Mouse (Mus musculus) hindbrain, embryonic 11.5 days (tissue): ENCODE measurements around the gene Cuedc1. TPM values are rescaled to one million over a fixed set of nuclear protein-coding genes. Genes with fewer than 3 reads are reported as not detected.

ENCODE experiments used
- ATAC-seq: fragments of 200-750 bp; cut with Nextera tagmentation; 2 replicates; pipeline ENCODE4 v1.8.0; 2017; ENCODE audit warnings: mild to moderate bottlenecking, moderate TSS enrichment, moderate library complexity; ENCODE audit not compliant: low FRiP score
- DNase-seq: peaks from one replicate; pipeline ENCODE4 v3.0.0-alpha.2; 2015; ENCODE audit warnings: low spot score
- H3K27ac ChIP-seq: fragments of 300-500 bp; sonication (generic); 2 replicates; pipeline ENCODE4 v1.5.1; 2014; ENCODE audit warnings: mild to moderate bottlenecking, low read depth, low read length
- H3K27me3 ChIP-seq: fragments of 300-500 bp; sonication (generic); 2 replicates; pipeline ENCODE4 v1.6.1; 2014; ENCODE audit warnings: mild to moderate bottlenecking, low read length, moderate library complexity, mixed read lengths; ENCODE audit not compliant: control insufficient read depth, insufficient read depth
- H3K36me3 ChIP-seq: fragments of 300-500 bp; sonication (generic); 2 replicates; pipeline ENCODE4 v1.6.1; 2014; ENCODE audit warnings: mild to moderate bottlenecking, low read length, moderate library complexity, mixed read lengths; ENCODE audit not compliant: control insufficient read depth, insufficient read depth
- H3K4me1 ChIP-seq: fragments of 300-500 bp; sonication (generic); replicated peaks from 2 replicates; pipeline ENCODE4 v1.6.1; 2014; ENCODE audit warnings: low read length, mixed read lengths; ENCODE audit not compliant: control insufficient read depth, insufficient read depth
- H3K4me2 ChIP-seq: fragments of 300-500 bp; sonication (generic); replicated peaks from 2 replicates; pipeline ENCODE4 v1.6.1; 2014; ENCODE audit warnings: mild to moderate bottlenecking, low read depth, low read length
- H3K4me3 ChIP-seq: fragments of 300-500 bp; sonication (generic); 2 replicates; pipeline ENCODE4 v1.5.1; 2014; ENCODE audit warnings: low read depth, low read length
- H3K9ac ChIP-seq: fragments of 300-500 bp; sonication (generic); 2 replicates; pipeline ENCODE4 v1.6.1; 2014; ENCODE audit warnings: low read depth, low read length
- H3K9me3 ChIP-seq: fragments of 300-500 bp; sonication (generic); 2 replicates; pipeline ENCODE4 v1.6.1; 2016; ENCODE audit warnings: low read length; ENCODE audit not compliant: control insufficient read depth
- WGBS: fragments of 180-500 bp; shearing (Covaris S2); extraction: QIAGEN DNeasy Blood & Tissue Kit; methylation state at CpG from one replicate; pipeline ENCODE4 v1.1.7; 2014; 5-methylcytosine and 5-hydroxymethylcytosine counted together
- polyA plus RNA-seq: library from polyadenylated mRNA; unstranded; fragments of >200 nt; fragmentation: Nextera tagmentation; extraction: Ambion mirVana; gene quantifications from 2 replicates; pipeline ENCODE4 v1.2.1, GENCODE M21; 2014

Cuedc1 gene
- polyA plus RNA-seq, 1 experiment from 2014 or later = 17.6 TPM

GRCm38 (mm10) chr11:88110031-88110594, 12.3 kb downstream of the Cuedc1 start:
- Histone ChIP-seq H3K4me3 (no peak overlapping the region), H3K36me3 (no peaks in the 10 kb centered on the region), H3K27ac (no peak overlapping the region), H3K9ac (no peak overlapping the region), H3K4me2 (no peak overlapping the region), H3K4me1 (peaks cover 6% of the 10 kb centered on the region), H3K27me3 (no peaks in the 10 kb centered on the region; the same call in 1 of the 2 replicates), H3K9me3 (no peaks in the 10 kb centered on the region)
- ATAC-seq = no peak
- DNase-seq = no peak
- 73% methylated on average over 8 of the region's 9 CpGs for WGBS

GRCm38 (mm10) chr11:88112078-88112477, 14.2 kb downstream of the Cuedc1 start:
- H3K4me3 ChIP-seq = no peak overlapping the region
- WGBS = 50% methylated on average over 13 of the region's 13 CpGs
- H3K9me3 ChIP-seq = no peaks in the 10 kb centered on the region
- no peak overlapping the region for H3K9ac ChIP-seq
- no peak overlapping the region for H3K4me2 ChIP-seq
- DNase-seq (no peak), ATAC-seq (no peak)
- peaks cover 6% of the 10 kb centered on the region for H3K4me1 ChIP-seq
- no peaks in the 10 kb centered on the region; the same call in 1 of the 2 replicates for H3K27me3 ChIP-seq
- no peaks in the 10 kb centered on the region for H3K36me3 ChIP-seq
- no peak overlapping the region for H3K27ac ChIP-seq

GRCm38 (mm10) chr11:88112677-88113333, 14.9 kb downstream of the Cuedc1 start:
- no peak overlapping the region for H3K4me2 ChIP-seq
- H3K4me1 ChIP-seq = peaks cover 10% of the 10 kb centered on the region

GRCm38 (mm10) chr11:88113543-88114271, 15.8 kb downstream of the Cuedc1 start:
- H3K9me3 ChIP-seq = no peaks in the 10 kb centered on the region
- no peak overlapping the region for H3K27ac ChIP-seq
- H3K9ac ChIP-seq = no peak overlapping the region
- H3K36me3 ChIP-seq = no peaks in the 10 kb centered on the region
- H3K27me3 ChIP-seq = no peaks in the 10 kb centered on the region; the same call in 1 of the 2 replicates
- peaks cover 18% of the 10 kb centered on the region for H3K4me1 ChIP-seq
- DNase-seq = peak; percentile 25
- 58% methylated on average over 6 of the region's 6 CpGs for WGBS
- ATAC-seq = no peak
- H3K4me3 ChIP-seq = no peak overlapping the region
- H3K4me2 ChIP-seq = no peak overlapping the region

More at GRCm38 (mm10) chr11:88112677-88113333, 14.9 kb downstream of the Cuedc1 start:
- Histone ChIP-seq H3K27me3 (no peaks in the 10 kb centered on the region; the same call in 1 of the 2 replicates), H3K36me3 (no peaks in the 10 kb centered on the region), H3K4me3 (no peak overlapping the region), H3K9me3 (no peaks in the 10 kb centered on the region), H3K27ac (no peak overlapping the region), H3K9ac (no peak overlapping the region)
- no peak for DNase-seq
- ATAC-seq = no peak
- 81% methylated on average over 7 of the region's 7 CpGs for WGBS

- peak; percentile 25 for DNase-seq
- H3K27ac ChIP-seq = peak overlapping the region; percentile 54
- ATAC-seq = no peak
- H3K4me2 ChIP-seq = no peak overlapping the region
- H3K36me3 ChIP-seq = no peaks in the 10 kb centered on the region
- peaks cover 22% of the 10 kb centered on the region for H3K4me1 ChIP-seq
- 60% methylated on average over 8 of the region's 8 CpGs for WGBS
- H3K9me3 ChIP-seq = no peaks in the 10 kb centered on the region
- H3K9ac ChIP-seq = no peak overlapping the region
- no peak overlapping the region for H3K4me3 ChIP-seq
- no peaks in the 10 kb centered on the region; the same call in 1 of the 2 replicates for H3K27me3 ChIP-seq
Observed at GRCm38 (mm10) chr11:88114871-88115301, 17.0 kb downstream of the Cuedc1 start.

GRCm38 (mm10) chr11:88116568-88116967, 18.7 kb downstream of the Cuedc1 start:
- H3K27ac ChIP-seq = no peak overlapping the region
- ATAC-seq (no peak), DNase-seq (no peak)
- H3K4me2 ChIP-seq = no peak overlapping the region
- H3K9ac ChIP-seq = no peak overlapping the region
- 91% methylated on average over 6 of the region's 6 CpGs for WGBS
- no peaks in the 10 kb centered on the region for H3K27me3 ChIP-seq
- 0 out of 2 replicates have a peak, but pooled peaks cover 2% of the 10 kb centered on the region for H3K36me3 ChIP-seq
- H3K4me3 ChIP-seq = no peak overlapping the region
- peaks cover 22% of the 10 kb centered on the region for H3K4me1 ChIP-seq
- H3K9me3 ChIP-seq = no peaks in the 10 kb centered on the region

GRCm38 (mm10) chr11:88117356-88118090, 19.7 kb downstream of the Cuedc1 start:
- Histone ChIP-seq H3K4me1 (peaks cover 22% of the 10 kb centered on the region), H3K27ac (peak overlapping the region; percentile 97), H3K4me2 (no peak overlapping the region), H3K9me3 (no peaks in the 10 kb centered on the region), H3K4me3 (no peak overlapping the region), H3K36me3 (0 out of 2 replicates have a peak, but pooled peaks cover 2% of the 10 kb centered on the region), H3K9ac (0 out of 2 replicates have a peak overlapping the region, but pooled peaks have one; percentile 61), H3K27me3 (no peaks in the 10 kb centered on the region)
- WGBS = 71% methylated on average over 10 of the region's 10 CpGs
- ATAC-seq (no peak), DNase-seq (no peak)

- no peak for ATAC-seq
- no peak for DNase-seq
- H3K36me3 ChIP-seq = 0 out of 2 replicates have a peak, but pooled peaks cover 2% of the 10 kb centered on the region
- peaks cover 22% of the 10 kb centered on the region for H3K4me1 ChIP-seq
- no peaks in the 10 kb centered on the region for H3K9me3 ChIP-seq
- no peak overlapping the region for H3K4me3 ChIP-seq
- no peaks in the 10 kb centered on the region for H3K27me3 ChIP-seq
- H3K9ac ChIP-seq = peak overlapping the region; percentile 61; the same call in 1 of the 2 replicates
- H3K4me2 ChIP-seq = no peak overlapping the region
- H3K27ac ChIP-seq = peak overlapping the region; percentile 97
- 41% methylated on average over 6 of the region's 6 CpGs for WGBS
Observed at GRCm38 (mm10) chr11:88118091-88118440, 20.2 kb downstream of the Cuedc1 start.
